Comparison of ENCODE assay signal across 12 mouse cellular contexts in genomic region chr13:20041169-20041830, GRCm38 (mm10). TPM values are rescaled to one million over a fixed set of nuclear protein-coding genes. Genes with fewer than 3 reads are reported as not detected.
DNase-seq lines count a peak whose midpoint lies in the region; ATAC-seq lines count a peak whose summit lies in the region.
"Had no signal": no experiment of that assay in that cellular context is flagged by ENCODE, and none has a peak within 500 bp of the region (broad histone marks: within the 10 kb centered on the region; RNA-seq: fewer than 3 reads in every experiment).

No protein-coding gene starts in this region.

- ATAC-seq in embryonic facial prominence, embryonic 11.5 days (replicated peaks; ENCODE audit: insufficient number of reproducible peaks, low FRiP score, low TSS enrichment, low read depth) = no peak
- peak; percentile 39; the same call in 1 of the 2 replicates for ATAC-seq in intestine, embryonic 15.5 days

- intact Hi-C loops in left cerebral cortex, postnatal 36 days (cut with DNase I) = no loop called here

- WGBS in embryonic facial prominence, embryonic 11.5 days = 21% methylated on average over 2 of the region's 2 CpGs
- 43% methylated on average over 2 of the region's 2 CpGs for WGBS in intestine, embryonic 15.5 days

- no peak overlapping the region for H3K27ac ChIP-seq in embryonic facial prominence, embryonic 11.5 days (replicated peaks; ENCODE audit: low read depth, low read length)
- H3K27ac ChIP-seq in intestine, embryonic 15.5 days = no peak overlapping the region

- no peaks in the 10 kb centered on the region for H3K4me1 ChIP-seq in embryonic facial prominence, embryonic 11.5 days (ENCODE audit: control insufficient read depth, insufficient read depth, low read length)
- 0 out of 2 replicates have a peak, but pooled peaks cover 3% of the 10 kb centered on the region for H3K4me1 ChIP-seq in intestine, embryonic 15.5 days (replicated peaks)

- no peaks in the 10 kb centered on the region for H3K9me3 ChIP-seq in embryonic facial prominence, embryonic 11.5 days (replicated peaks; ENCODE audit: control insufficient read depth, low read length)
- H3K9me3 ChIP-seq in intestine, embryonic 15.5 days = no peaks in the 10 kb centered on the region

- H3K27me3 ChIP-seq in embryonic facial prominence, embryonic 11.5 days (ENCODE audit: control insufficient read depth, insufficient read depth, low read length) = no peaks in the 10 kb centered on the region
- H3K27me3 ChIP-seq in intestine, embryonic 15.5 days (replicated peaks) = no peaks in the 10 kb centered on the region
- H3K27me3 ChIP-seq: CH12.LX had no signal

- no peak overlapping the region for H3K4me2 ChIP-seq in embryonic facial prominence, embryonic 11.5 days (ENCODE audit: low read depth, low read length)
- H3K4me2 ChIP-seq in intestine, embryonic 15.5 days (replicated peaks) = no peak overlapping the region

- H3K9ac ChIP-seq in embryonic facial prominence, embryonic 11.5 days (replicated peaks; ENCODE audit: low read length) = no peak overlapping the region
- no peak overlapping the region for H3K9ac ChIP-seq in intestine, embryonic 15.5 days

- H3K36me3 ChIP-seq in embryonic facial prominence, embryonic 11.5 days (replicated peaks; ENCODE audit: control insufficient read depth, insufficient read depth, low read depth, low read length) = no peaks in the 10 kb centered on the region
- H3K36me3 ChIP-seq in intestine, embryonic 15.5 days = no peaks in the 10 kb centered on the region

- peak; percentile 13 to 19 for DNase-seq in layer of hippocampus, adult 8-10 months (ENCODE audit: low spot score in 2 of 2)
- DNase-seq in layer of hippocampus, postnatal 25 days (ENCODE audit: extremely low spot score in 1 of 2, low spot score in 1 of 2) = no peak
- peak; percentile 3 for DNase-seq in embryonic facial prominence, embryonic 11.5 days (ENCODE audit: low spot score)
- peak; percentile 68 for DNase-seq in retina, embryonic 14.5 days (ENCODE audit: low spot score)
- DNase-seq in B cell, adult 2 months = no peak
- DNase-seq in left cerebral cortex, postnatal 36 days (ENCODE audit: low spot score in 2 of 2) = no peak
- no peak for DNase-seq in T-cell, adult 2 months (ENCODE audit: low spot score)
- DNase-seq: adrenal gland, adult 2 months; lung, adult 18-20 months; thymus, adult 18-20 months had no signal

- H3K4me3 ChIP-seq in embryonic facial prominence, embryonic 11.5 days (ENCODE audit: low read depth, low read length) = no peak overlapping the region
- no peak overlapping the region for H3K4me3 ChIP-seq in intestine, embryonic 15.5 days (replicated peaks)

RNA-seq across cellular contexts. Expression of gene Elmo1, which starts 49.1 kb away (rescaled TPM):
- 10 to 100 TPM; 33.4 to 40.0 (median 36.3) TPM for total RNA-seq in layer of hippocampus, adult 8-10 months (2022)
- 10 to 100 TPM; 28.1 to 30.9 TPM for total RNA-seq in layer of hippocampus, postnatal 25 days (2021)
- 8.8 and 8.9 TPM in 2 replicates for polyA plus RNA-seq in embryonic facial prominence, embryonic 11.5 days (2014; fragmentation: Nextera tagmentation; extraction: Ambion mirVana)
- 14.9 and 15.0 TPM in 2 replicates for polyA plus RNA-seq in intestine, embryonic 15.5 days (2015; fragmentation: Nextera tagmentation; extraction: Ambion mirVana)
- 10 to 100 TPM; 61.7 to 75.4 TPM for total RNA-seq in left cerebral cortex, postnatal 36 days (2021)

Comparison
In these comparisons a context has a peak if more than half of its experiments do, and no peak if none do; other contexts are left out.
1. DNase-seq: peak in layer of hippocampus, adult 8-10 months (2 of 2), embryonic facial prominence, embryonic 11.5 days (single experiment) and retina, embryonic 14.5 days (single experiment); none in layer of hippocampus, postnatal 25 days (0 of 2), B cell, adult 2 months (0 of 2), left cerebral cortex, postnatal 36 days (0 of 2) and T-cell, adult 2 months (single experiment).